Mouse (Mus musculus) skeletal muscle tissue, postnatal 0 days (tissue): ENCODE data around the gene Amot. TPM values are rescaled to one million over a fixed set of nuclear protein-coding genes. Genes with fewer than 3 reads are reported as not detected.

Source experiments
- polyA plus RNA-seq: library from polyadenylated mRNA; unstranded; fragments of >200 nt; fragmentation: Nextera tagmentation; extraction: Ambion mirVana; gene quantifications from 2 replicates; pipeline ENCODE4 v1.2.1, GENCODE M21; 2015

Gene Amot
- 38.0 and 47.8 TPM in 2 replicates for polyA plus RNA-seq

DNA sequence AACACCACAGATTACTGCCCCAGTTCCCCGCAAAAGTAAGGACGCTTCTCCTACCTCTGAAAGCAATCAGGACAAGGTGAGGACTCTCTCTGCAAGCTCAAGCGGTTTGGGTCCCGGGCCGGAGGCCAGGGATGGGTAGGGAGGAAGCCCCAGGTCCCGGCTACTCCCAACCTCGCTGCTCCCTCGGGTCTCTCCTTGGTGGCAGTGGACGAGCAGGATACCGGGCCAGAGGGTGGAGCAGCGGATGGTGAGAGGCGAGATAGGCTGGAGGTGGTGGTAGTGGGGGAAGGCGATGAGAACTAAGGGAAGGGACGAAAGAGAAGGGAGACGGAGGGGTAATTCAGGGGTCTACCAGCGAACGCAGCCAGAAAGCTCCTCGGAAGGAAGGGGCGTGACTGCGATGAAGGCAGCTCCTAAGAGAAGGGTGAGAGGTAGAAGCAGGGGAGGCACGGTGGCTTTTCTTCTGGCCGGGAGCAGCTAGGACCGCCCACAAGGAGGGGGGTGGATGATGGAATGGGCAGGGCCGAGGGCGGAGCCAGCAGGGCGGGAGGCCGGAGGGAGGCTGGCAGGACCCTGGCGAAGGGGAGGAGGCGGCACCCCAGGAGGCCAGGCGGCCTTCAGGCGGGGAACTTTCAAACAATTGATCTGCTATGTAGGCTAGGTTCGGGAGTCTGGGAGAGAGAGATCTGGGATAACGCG, at the start of gene Amot:
Gene Amot (minus strand): TSS at position 465 of the 699 bp plus-strand sequence.

Other genes starting within 250 kb of the Amot start
- gene Lhfpl1, start 156.1 kb downstream of the Amot start, polyA plus RNA-seq = 0.65 and 1.5 TPM in 2 replicates